Mouse (Mus musculus): Measurements from ENCODE around the gene BC107364. TPM values are rescaled to one million over a fixed set of nuclear protein-coding genes. Genes with fewer than 3 reads are reported as not detected.
"Not testable (repeated sequence)": the region's sequence is repeated elsewhere in the genome, so short reads cannot be mapped to it uniquely, and the experiment has no call there.

Gene BC107364
- polyA plus RNA-seq (2012; rRNA removed) = not detected in 2 replicates

DNA sequence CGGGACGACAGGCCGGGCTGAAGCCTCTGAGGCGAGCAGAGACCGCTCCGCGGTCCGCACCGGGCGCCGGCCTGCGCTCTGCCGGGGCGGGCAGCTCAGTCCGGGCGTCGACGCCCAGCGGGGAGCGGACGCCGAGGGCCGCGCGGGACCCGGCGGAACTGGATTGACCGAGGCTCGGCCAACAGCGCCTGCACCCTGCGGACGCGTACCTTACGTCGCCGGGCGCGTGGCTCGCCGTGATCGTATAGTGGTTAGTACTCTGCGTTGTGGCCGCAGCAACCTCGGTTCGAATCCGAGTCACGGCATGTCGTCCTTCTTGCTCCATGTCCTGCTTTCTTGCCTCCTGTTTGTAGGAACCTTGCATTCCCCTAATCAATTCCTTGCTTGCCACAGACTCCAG is at the start of gene BC107364:
TSS of gene BC107364 (minus strand) at position 45 of the 400 bp plus-strand sequence.
- DNase-seq (ENCODE audit: extremely low spot score in 1 of 2, low spot score in 1 of 2) = not testable (repeated sequence)

DNA sequence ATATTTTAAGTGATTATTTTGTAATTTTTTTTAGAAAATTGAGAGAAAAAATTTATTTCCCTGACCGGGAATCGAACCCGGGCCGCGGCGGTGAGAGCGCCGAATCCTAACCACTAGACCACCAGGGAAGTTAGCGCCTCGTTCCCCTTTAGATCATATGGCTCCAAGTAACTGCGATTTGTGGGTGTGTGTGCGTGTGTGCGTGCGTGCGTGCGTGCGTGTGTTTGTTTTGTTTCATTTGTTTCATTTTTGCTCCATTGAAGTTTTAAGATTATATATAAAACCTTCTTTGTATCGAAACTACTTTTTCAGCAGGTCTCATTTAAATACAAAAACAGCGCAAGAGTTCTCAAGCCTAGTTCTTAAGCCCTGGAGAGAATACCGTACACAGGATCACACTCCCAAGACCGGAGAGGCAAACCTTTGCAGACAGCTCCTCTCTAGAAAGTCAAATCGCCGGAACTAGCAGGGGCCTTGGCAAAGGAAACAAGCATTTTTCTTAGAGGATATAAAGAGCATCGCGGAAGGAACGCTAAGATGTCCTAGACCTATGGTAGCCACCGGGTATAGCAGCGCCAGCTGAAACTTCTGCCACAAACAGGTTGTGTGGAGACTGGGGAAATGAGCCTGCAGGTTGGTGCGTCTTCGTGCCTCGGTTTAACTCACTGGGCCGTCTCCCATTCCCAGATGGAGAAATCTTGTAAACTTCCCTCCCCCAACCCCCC is 49.4 kb upstream of the BC107364 start:
- DNase-seq (ENCODE audit: extremely low spot score in 1 of 2, low spot score in 1 of 2) = peak; percentile 69 to 95

DNA sequence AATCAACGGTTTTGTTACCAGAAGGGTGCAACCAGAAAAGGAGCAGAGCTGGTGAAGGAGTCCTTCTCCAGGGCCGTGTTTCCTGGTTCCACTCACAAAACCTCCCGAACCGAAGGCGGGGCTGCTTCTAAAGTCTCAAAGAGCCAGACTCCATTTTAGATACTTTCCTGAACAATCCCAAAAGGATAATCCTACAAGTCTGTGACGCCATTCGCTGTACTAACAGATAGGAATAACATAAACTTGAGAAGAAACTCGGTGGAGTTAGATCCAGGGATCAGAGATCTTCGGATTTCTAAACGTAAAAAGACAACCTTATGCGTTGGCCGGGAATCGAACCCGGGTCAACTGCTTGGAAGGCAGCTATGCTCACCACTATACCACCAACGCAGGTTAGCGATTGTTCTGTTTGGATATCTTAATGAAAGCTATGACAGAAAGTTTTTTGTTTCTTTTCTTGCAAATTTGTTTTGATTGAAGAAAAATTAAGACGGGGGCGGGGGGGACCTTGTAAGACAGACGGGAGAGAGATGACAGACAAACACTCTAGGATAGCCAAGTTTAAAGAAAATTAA is 48.7 kb upstream of the BC107364 start:
- DNase-seq (ENCODE audit: extremely low spot score in 1 of 2, low spot score in 1 of 2) = peak; percentile 73 to 98

DNA sequence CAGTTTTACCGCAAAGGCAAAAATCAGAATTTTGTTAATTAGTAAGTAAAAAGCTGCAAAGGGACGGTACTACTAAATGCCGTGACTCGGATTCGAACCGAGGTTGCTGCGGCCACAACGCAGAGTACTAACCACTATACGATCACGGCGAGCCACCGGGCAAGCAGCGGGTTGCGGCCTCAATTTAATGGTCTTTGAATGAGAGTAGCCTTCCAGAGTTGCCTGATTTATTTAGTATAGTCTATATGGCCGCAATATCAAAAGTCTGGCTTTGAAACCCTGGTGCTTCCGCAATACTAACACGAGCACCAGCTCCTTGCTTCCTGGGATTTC is 48.1 kb upstream of the BC107364 start:
- DNase-seq (ENCODE audit: extremely low spot score in 1 of 2, low spot score in 1 of 2) = peak; percentile 92 to 99

DNA sequence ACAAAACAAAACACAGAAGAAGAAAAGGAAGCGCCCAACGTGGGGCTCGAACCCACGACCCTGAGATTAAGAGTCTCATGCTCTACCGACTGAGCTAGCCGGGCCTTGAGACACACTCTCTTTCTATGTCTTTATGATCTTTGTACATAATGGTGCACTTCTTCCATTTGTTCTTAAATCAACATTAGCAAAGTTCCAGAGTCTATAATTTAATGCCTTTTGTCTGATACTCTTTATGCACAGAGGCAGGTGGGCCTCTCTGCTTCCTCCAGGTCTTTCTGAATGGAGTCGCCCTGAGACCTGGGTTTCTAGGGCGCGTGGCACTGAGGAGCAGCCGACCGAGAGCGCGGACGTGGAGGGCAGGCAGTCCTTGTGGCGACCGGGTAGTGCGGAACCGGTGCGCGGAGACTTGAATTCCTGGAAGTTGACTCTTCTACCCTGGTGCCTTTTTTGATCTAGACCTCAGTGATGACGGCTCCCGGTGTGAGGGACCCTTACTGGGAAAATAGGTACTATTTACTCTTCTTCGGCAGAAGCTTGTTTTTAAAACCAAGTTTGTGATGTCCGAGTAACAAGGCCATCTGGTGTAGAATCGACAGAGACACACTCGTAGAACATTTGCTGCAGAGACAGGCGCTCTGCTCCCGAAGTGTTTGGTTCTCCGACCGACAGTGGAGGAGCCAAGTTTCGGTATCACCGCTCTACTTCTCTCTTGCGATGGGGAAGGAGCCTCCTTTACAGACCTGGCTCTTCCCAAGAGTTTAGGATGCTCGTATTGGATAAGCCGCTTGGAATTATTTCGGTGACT is 47.6 kb upstream of the BC107364 start:
- peak; percentile 65 to 94 for DNase-seq (ENCODE audit: extremely low spot score in 1 of 2, low spot score in 1 of 2)

DNA sequence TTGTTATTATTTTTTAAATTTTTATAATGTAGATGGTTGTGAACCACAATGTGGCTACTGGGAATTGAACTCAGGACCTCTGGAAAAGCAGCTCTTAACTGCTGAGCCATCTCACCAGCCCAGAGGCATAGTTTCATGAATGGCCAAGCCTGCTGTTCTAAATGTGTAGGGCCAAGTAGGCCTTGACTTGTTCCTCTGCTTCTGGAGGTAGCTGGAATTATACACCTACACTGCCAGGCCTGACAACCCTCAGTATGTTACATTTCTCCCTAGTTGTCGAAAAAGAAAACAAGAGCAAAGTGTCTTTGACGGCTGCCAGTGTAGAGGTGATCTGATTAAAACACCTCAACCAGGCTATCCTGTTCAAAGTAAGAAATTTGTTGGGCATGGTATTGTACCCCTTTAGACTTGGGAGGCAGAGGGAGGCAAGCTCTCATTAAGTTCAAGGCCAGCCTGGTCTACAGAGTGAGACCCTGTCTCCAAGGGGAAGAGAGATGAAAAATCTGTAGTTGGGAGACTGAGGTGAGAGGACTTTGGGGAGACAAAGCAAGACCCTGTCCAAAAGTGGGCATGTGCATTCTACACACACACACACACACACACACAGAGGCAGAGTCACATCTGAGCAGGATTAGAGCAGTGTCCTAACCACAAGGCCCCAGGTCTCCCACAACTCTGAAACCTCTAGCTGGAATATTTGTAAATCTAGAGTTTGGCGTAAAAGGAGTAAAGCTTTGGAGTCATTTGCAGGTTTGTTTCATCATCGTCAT is 46.6 kb upstream of the BC107364 start:
- DNase-seq (ENCODE audit: extremely low spot score in 1 of 2, low spot score in 1 of 2) = no peak

DNA sequence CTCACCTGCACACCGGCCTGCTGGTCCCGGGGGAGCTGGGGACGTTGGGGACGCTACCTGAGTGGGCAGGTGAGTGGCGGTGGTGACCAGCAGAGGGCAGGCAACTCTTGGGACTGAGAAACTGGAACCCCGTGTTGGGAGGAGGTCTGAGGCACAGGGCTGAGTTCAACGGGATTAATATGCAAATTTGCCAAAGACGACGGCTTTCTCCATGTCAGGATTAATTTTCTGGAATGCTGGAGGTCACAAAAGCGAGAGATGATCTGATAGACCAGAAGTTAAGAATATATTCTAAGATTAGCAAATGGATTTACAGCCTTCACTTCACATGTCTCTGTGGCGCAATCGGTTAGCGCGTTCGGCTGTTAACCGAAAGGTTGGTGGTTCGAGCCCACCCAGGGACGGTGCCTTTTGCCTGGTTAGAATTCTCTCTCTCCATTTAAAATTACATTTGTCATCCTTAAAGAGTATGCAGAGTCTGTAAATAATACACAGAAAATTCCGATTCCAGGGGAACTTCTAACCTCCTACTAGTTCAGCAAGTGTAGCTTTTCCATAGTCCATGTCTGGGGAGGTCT is 45.4 kb upstream of the BC107364 start:
- peak; percentile 67 to 96 for DNase-seq (ENCODE audit: extremely low spot score in 1 of 2, low spot score in 1 of 2)

DNA sequence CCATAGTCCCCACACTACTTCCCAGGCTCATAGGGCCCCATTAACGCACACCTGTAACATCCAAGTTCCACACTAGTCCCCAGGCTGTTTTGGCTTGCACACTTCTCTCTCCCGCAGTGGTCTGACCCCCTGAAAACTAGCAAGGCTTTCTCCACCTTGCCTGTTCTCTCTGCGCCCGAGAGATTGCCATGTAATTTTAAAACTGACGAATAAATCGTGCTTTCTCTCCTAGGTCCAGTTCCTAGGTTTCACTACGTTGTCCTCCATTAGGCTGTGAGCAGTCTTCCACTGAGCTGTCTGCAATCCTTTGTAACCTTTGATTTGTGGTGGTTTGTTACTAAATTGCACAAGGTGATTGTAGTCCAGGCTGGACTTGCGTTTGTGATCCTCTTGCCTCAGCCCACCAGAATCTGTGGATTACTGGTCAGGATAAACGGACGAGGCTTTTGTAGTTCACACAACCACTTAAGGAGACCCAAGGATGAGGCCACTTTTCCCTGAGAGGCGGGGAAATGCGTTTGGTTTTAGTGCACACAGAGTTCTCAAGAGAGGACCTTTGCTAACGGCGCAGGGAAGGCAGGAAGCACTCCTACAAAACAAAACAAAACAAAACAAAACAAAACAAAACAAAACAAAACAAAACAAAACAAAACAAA is 44.6 kb upstream of the BC107364 start:
- DNase-seq (ENCODE audit: extremely low spot score in 1 of 2, low spot score in 1 of 2) = not testable (repeated sequence)

DNA sequence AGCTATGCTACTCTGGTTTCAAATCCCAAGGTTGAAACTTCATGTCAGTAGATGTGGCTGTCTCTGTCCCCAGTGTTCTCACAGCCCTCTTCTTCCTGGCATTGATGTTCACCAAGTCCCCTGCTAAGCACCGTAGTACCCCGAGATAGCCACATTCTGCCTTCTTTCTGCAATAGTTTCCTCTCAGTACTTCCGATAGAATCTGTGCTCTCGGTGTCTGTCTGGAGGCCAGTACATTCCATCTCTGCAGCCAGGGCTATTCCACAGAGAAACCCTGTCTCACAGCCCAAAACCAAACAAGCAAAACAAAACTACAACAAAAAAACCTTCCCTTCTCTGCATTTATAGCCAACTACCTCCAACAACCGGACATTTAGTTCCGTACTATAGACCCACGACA is 44.1 kb upstream of the BC107364 start:
- DNase-seq (ENCODE audit: extremely low spot score in 1 of 2, low spot score in 1 of 2) = no peak

DNA sequence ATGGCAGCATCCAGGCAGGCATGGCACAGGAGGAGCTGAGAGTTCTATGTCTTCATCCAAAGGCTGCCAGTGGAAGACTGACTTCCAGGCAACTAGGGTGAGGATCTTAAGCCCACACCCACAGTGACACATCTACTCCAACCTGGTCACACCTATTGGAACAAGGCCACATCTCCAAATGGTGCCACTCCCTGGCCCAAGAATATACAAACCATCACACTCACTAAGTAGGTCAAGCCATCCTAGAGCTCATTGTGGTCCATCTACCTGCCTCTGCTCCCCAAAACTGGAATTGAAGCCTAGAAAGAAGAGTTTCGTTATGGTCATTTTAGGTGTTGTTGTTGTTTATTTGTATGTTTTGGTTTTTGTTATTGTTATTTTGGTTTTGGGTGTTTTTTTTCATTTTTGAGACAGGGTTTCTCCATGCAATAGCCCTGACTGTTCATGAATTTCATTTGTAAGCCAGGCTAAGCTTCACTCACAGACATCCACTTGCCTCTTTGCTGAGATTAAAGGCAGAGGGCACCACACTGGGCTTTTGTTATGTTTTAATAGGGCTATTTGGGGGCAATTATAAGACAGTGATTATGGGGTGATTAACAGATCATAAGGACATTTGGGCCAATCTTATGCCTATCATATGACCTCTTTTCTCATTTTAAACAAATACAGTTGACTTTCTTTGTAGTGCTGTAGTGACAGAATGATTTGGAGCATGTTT is 43.5 kb upstream of the BC107364 start:
- no peak for DNase-seq (ENCODE audit: extremely low spot score in 1 of 2, low spot score in 1 of 2)

DNA sequence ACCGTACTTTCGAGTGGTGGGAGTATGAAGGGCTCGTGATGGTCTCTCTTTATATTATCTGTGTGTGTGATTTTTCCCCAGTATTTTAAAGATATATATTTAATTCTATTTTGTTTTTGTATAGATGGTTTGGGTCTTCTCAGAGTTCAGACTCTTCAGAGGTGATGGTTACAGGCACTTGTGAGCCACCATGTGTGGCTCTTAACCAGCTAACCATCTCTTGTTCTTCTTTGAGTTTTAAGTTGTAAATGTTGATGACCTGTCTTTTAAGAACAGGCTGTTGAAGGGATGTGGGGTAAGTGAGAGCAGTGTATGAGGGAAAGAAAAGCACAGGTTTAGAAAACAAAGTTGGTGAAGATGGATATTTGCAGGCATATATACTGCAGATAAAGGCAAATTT is 42.8 kb upstream of the BC107364 start:
- DNase-seq (ENCODE audit: extremely low spot score in 1 of 2, low spot score in 1 of 2) = no peak

DNA sequence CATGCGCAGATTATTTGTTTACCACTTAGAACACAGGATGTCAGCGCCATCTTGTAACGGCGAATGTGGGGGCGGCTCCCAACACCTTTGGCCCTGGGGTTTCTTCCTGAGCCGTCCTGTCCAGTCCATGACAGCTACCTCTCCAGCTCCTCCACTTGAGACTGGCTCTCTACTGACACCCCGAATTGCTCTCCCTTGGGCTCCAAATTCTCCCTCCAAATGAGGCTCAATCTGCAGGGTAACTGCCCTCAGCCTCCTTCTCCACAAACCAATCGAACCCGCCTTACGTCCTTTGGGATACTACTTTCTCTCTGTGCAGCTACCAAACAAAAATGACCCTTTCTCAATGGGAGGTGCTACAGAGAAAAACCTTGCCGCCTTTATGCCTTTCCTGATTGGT is 42.4 kb upstream of the BC107364 start:
- DNase-seq (ENCODE audit: extremely low spot score in 1 of 2, low spot score in 1 of 2) = not testable (repeated sequence)

DNA sequence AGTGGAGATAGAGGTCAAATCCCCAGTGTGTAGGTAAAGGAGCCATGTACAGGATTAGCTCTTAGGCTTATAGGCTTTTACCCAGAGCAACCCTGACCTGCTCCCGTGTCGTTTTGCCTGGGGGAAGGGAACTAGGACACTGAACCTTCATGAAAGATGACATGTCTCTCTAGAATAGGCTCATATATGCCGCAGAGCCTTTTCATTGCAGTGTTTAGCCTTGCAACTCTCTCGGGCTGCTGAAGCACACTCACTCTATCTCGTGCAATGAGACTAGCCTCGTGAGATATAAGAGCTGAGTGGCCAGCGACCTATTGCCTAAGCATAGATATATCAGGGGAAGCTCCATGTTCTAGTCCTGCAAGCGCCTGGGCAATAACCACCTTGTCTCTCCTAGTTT is 37.5 kb upstream of the BC107364 start:
- not testable (repeated sequence) for DNase-seq (ENCODE audit: extremely low spot score in 1 of 2, low spot score in 1 of 2)

DNA sequence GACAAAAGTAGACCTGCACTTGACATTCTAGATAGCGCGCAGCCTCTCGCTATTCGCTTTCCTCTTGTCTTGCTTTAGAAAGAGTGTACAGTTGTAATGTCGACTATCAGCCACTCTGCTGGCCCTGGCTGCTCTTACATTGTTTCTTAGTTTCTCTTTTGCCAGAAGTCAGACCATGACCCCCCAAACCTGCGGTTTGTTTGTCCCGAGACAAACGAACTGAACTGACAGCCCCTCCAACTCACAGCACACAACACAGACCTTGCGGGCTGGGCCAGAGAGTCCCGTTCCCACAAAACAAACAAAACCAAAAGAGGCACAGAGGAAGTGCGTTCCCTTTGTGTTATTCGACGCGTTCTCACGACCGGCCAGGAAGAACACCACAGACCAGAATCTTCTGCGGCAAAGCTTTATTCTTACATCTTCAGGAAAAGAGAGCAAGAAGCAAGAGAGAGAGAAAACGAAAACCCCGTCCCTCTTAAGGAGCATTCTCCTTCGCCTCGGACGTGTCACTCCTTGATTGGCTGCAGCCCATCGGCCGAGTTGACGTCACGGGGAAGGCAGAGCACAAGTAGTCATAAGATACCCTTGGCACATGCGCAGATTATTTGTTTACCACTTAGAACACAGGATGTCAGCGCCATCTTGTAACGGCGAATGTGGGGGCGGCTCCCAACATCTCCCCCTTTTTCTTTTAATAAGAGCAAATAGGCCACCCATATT is 37.0 kb upstream of the BC107364 start:
- not testable (repeated sequence) for DNase-seq (ENCODE audit: extremely low spot score in 1 of 2, low spot score in 1 of 2)

DNA sequence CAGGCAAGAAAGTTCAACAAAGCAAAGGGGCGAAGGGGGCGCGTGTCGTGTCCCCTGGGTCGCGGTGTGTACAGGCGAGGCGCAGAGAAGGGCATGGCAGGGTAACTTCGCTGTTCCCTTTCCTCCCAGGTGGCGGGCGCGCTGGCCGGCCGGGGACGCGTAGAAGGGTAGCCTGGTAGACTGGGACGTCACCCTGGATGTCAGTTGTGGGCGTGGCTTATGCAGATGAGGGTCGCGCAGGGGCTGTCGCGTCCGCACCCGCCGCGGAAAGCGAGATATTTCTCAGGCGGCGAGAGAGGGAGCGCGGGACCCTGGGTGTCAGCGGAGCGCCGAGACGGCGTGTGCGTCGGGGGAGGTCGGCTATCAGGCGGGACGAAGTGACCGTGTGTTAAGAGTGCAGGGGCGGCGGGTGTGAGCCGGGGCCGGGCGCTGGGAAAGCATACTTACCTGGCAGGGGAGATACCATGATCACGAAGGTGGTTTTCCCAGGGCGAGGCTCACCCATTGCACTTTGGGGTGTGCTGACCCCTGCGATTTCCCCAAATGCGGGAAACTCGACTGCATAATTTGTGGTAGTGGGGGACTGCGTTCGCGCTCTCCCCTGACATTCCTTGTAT is 36.3 kb upstream of the BC107364 start:
- not testable (repeated sequence) for DNase-seq (ENCODE audit: extremely low spot score in 1 of 2, low spot score in 1 of 2)

DNA sequence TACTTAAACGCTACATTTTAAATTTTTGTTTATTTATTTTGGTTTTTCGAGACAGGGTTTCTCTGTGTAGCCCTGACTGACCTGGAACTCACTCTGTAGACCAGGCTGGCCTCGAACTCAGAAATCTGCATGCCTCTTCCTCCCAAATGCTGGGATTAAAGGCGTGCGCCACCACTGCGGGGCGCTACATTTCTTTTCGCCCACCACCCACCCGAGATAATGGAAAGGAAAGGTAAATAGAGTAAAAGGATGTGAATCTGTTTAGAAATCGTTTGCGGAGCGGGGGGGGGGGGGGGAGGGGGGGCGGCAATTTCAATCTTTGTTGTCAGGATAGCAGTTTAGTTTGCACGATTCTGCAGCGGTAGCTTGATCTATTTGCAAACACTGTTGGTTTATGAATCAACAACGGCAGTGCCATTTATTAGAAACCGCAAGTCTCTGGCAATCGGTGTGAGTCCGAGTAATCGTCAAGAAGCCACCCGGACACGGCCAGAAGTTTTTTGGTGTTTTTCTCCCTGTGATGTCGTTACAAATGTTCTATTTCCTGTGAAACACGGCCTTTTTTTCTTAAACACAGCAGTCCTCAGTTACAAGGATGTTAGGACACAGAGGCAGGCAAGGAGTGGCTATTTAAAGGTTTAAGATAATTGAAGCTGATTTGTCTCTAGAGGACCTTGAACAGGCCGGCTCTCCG is 35.6 kb upstream of the BC107364 start:
- peak in 1 of 2 experiments; percentile 34 for DNase-seq (ENCODE audit: extremely low spot score in 1 of 2, low spot score in 1 of 2)

DNA sequence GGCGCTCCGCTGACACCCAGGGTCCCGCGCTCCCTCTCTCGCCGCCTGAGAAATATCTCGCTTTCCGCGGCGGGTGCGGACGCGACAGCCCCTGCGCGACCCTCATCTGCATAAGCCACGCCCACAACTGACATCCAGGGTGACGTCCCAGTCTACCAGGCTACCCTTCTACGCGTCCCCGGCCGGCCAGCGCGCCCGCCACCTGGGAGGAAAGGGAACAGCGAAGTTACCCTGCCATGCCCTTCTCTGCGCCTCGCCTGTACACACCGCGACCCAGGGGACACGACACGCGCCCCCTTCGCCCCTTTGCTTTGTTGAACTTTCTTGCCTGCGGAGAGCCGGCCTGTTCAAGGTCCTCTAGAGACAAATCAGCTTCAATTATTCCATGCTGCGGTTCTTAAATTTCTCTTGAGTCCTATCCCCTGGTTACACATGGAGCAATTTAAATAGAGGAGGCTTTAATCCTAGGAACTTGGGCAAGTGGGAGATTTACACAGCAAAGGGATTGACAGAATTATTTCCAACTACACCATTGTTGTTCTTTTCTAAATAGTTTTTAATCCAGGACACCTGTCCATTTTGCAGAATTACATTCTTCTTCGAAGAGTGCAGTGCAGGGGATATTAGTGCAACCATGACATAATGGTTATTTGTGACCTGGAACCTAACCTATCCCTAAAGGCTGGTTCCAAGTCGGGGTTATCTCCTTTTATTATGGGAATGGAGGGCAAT is 34.9 kb upstream of the BC107364 start:
- not testable (repeated sequence) for DNase-seq (ENCODE audit: extremely low spot score in 1 of 2, low spot score in 1 of 2)
